In the genomic region with DNA sequence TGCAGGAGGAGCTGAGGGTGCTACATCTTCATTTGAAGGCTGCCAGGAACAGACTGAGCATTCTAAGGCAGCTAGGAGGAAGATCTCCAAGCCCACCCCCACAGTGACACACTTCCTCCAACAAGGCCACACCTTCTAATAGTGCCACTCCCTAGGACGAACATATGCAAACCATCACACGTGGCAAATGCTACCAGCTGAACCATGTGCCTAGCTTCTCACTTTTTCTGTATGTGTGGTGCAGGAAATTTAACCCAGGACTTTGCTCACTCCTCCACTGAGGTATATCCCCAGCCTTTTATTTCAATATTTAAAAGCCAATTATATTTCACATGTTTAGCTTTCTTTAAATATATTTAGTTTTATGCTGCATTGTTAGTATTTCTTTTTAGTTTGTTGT, we compare ENCODE assay signal across 25 mouse cellular contexts. TPM values are rescaled to one million over a fixed set of nuclear protein-coding genes. Genes with fewer than 3 reads are reported as not detected.
"Had no signal": no experiment of that assay in that cellular context is flagged by ENCODE, and none has a peak within 500 bp of the region (broad histone marks: within the 10 kb centered on the region; RNA-seq: fewer than 3 reads in every experiment).

No protein-coding gene starts in this region.

- H3K27me3 ChIP-seq: heart, embryonic 12.5 days; hindbrain, embryonic 12.5 days; intestine, embryonic 15.5 days; limb, embryonic 13.5 days; limb, embryonic 15.5 days; liver, embryonic 12.5 days had no signal

- H3K4me3 ChIP-seq: gastrocnemius, adult 2 months; heart, embryonic 10.5 days; heart, embryonic 12.5 days; hindbrain, embryonic 10.5 days; hindbrain, embryonic 12.5 days; intestine, embryonic 15.5 days; limb, embryonic 13.5 days; limb, embryonic 15.5 days; liver, embryonic 12.5 days had no signal

- H3K9ac ChIP-seq: heart, embryonic 12.5 days; hindbrain, embryonic 12.5 days; hindbrain, embryonic 14.5 days; intestine, embryonic 15.5 days; limb, embryonic 13.5 days; limb, embryonic 15.5 days; liver, embryonic 12.5 days had no signal

- H3K4me1 ChIP-seq: hindbrain, embryonic 12.5 days; intestine, embryonic 15.5 days; limb, embryonic 15.5 days; liver, embryonic 12.5 days had no signal

- H3K27ac ChIP-seq: gastrocnemius, adult 2 months; heart, embryonic 10.5 days; hindbrain, embryonic 10.5 days; hindbrain, embryonic 12.5 days; hindbrain, embryonic 14.5 days; intestine, embryonic 15.5 days; limb, embryonic 13.5 days; limb, embryonic 15.5 days; liver, embryonic 12.5 days had no signal

- H3K36me3 ChIP-seq: intestine, embryonic 15.5 days; liver, embryonic 12.5 days had no signal

- H3K4me2 ChIP-seq: heart, embryonic 12.5 days; hindbrain, embryonic 12.5 days; hindbrain, embryonic 14.5 days; intestine, embryonic 15.5 days; limb, embryonic 13.5 days; limb, embryonic 15.5 days; liver, embryonic 12.5 days had no signal

- H3K9me3 ChIP-seq: heart, embryonic 10.5 days; hindbrain, embryonic 10.5 days; hindbrain, embryonic 12.5 days; intestine, embryonic 15.5 days; limb, embryonic 13.5 days; limb, embryonic 15.5 days; liver, embryonic 12.5 days had no signal

- DNase-seq: gastrocnemius, adult 2 months; gastrocnemius, postnatal 10 days; gastrocnemius, postnatal 25 days; heart, adult 18-20 months; heart, postnatal 10 days; heart, postnatal 4 days; kidney, adult 18-20 months; kidney, adult 8-10 months; kidney, postnatal 10 days; kidney, postnatal 25 days; kidney, postnatal 4 days; layer of hippocampus, adult 9-11 months; layer of hippocampus, postnatal 36 days; left cerebral cortex, postnatal 4 days had no signal

RNA-seq across cellular contexts. Expression of gene Mrc2, which starts 28.6 kb away (rescaled TPM):
- total RNA-seq: granulocyte monocyte progenitor cell, adult 5-6 weeks had no signal
- polyA plus RNA-seq: inflammation-experienced regulatory T-cells, adult 6 months had no signal
